Comparison of ENCODE assay signal across 9 mouse cellular contexts in genomic region chr6:129480089-129480958, GRCm38 (mm10). TPM values are rescaled to one million over a fixed set of nuclear protein-coding genes. Genes with fewer than 3 reads are reported as not detected.
DNase-seq lines count a peak whose midpoint lies in the region; ATAC-seq and TF ChIP-seq lines count a peak whose summit lies in the region.
"Had no signal": no experiment of that assay in that cellular context is flagged by ENCODE, and none has a peak within 500 bp of the region (broad histone marks: within the 10 kb centered on the region; RNA-seq: fewer than 3 reads in every experiment).

No protein-coding gene starts in this region.

- H3K4me2 ChIP-seq in midbrain, embryonic 12.5 days (replicated peaks) = no peak overlapping the region
- H3K4me2 ChIP-seq in liver, embryonic 11.5 days = no peak overlapping the region

- no peak overlapping the region for H3K4me3 ChIP-seq in kidney, adult 2 months (ENCODE audit: insufficient read depth, low read depth, low read length)
- H3K4me3 ChIP-seq in midbrain, embryonic 12.5 days = no peak overlapping the region
- H3K4me3 ChIP-seq in heart, embryonic 10.5 days = no peak overlapping the region
- H3K4me3 ChIP-seq in liver, embryonic 11.5 days (ENCODE audit: low read depth, low read length) = no peak overlapping the region

- no peak overlapping the region for H3K27ac ChIP-seq in kidney, adult 2 months (ENCODE audit: insufficient read depth, low read depth, low read length)
- peak overlapping the region; percentile 35; the same call in 1 of the 2 replicates for H3K27ac ChIP-seq in midbrain, embryonic 12.5 days (replicated peaks)
- no peak overlapping the region for H3K27ac ChIP-seq in heart, embryonic 10.5 days
- H3K27ac ChIP-seq in liver, embryonic 11.5 days (ENCODE audit: low read depth, low read length) = no peak overlapping the region

- no peak for TF ChIP-seq POLR2A in kidney, adult 2 months (IDR thresholded peaks at IDR 0.05; ENCODE audit: low read depth, low read length)

- no peaks in the 10 kb centered on the region for H3K9me3 ChIP-seq in midbrain, embryonic 12.5 days
- no peaks in the 10 kb centered on the region for H3K9me3 ChIP-seq in heart, embryonic 10.5 days
- no peaks in the 10 kb centered on the region for H3K9me3 ChIP-seq in liver, embryonic 11.5 days (ENCODE audit: control insufficient read depth, low read length)

- no peak for TF ChIP-seq CTCF in kidney, adult 2 months (conservative IDR thresholded peaks at IDR 0.05; ENCODE audit: insufficient read depth, insufficient read length, low read depth, low read length)

- H3K27me3 ChIP-seq in kidney, adult 2 months (replicated peaks; ENCODE audit: control insufficient read depth, insufficient read depth, low read length) = no peaks in the 10 kb centered on the region
- H3K27me3 ChIP-seq in midbrain, embryonic 12.5 days = no peaks in the 10 kb centered on the region
- H3K27me3 ChIP-seq in heart, embryonic 10.5 days (ENCODE audit: insufficient read depth, poor library complexity, severe bottlenecking) = no peaks in the 10 kb centered on the region
- H3K27me3 ChIP-seq in liver, embryonic 11.5 days (replicated peaks; ENCODE audit: control insufficient read depth, insufficient read depth, low read length) = no peaks in the 10 kb centered on the region

- DNase-seq in kidney, adult 2 months = peak; percentile 16
- DNase-seq in kidney, adult 11 months = no peak
- peak; percentile 62 for DNase-seq in brain, adult 2 months (ENCODE audit: low read depth, low spot score)
- peak; percentile 47 for DNase-seq in brain, embryonic 18.5 days (ENCODE audit: low read depth, low spot score)
- no peak for DNase-seq in heart, embryonic 10.5 days (ENCODE audit: low spot score)
- DNase-seq in liver, embryonic 11.5 days (ENCODE audit: low spot score) = no peak
- DNase-seq: cerebellum, adult 11 months; lung, adult 18-20 months had no signal

- peak; percentile 80 for ATAC-seq in midbrain, embryonic 12.5 days (ENCODE audit: low FRiP score, low read depth)
- no peak for ATAC-seq in liver, embryonic 11.5 days (replicated peaks; ENCODE audit: low FRiP score)

- WGBS in kidney, adult 2 months = 46% methylated on average over 8 of the region's 8 CpGs
- 69% methylated on average over 8 of the region's 8 CpGs for WGBS in midbrain, embryonic 12.5 days
- 71% methylated on average over 8 of the region's 8 CpGs for WGBS in heart, embryonic 10.5 days
- 75% methylated on average over 8 of the region's 8 CpGs for WGBS in liver, embryonic 11.5 days

- H3K36me3 ChIP-seq in kidney, adult 2 months (ENCODE audit: control insufficient read depth, insufficient read depth, low read length) = no peaks in the 10 kb centered on the region
- no peaks in the 10 kb centered on the region for H3K36me3 ChIP-seq in midbrain, embryonic 12.5 days
- H3K36me3 ChIP-seq in heart, embryonic 10.5 days = no peaks in the 10 kb centered on the region
- no peaks in the 10 kb centered on the region for H3K36me3 ChIP-seq in liver, embryonic 11.5 days (ENCODE audit: control insufficient read depth, insufficient read depth, low read length)

- H3K9ac ChIP-seq in midbrain, embryonic 12.5 days (replicated peaks) = no peak overlapping the region
- H3K9ac ChIP-seq in liver, embryonic 11.5 days (ENCODE audit: low read depth, low read length) = no peak overlapping the region

- H3K4me1 ChIP-seq in kidney, adult 2 months (ENCODE audit: control insufficient read depth, insufficient read depth, low read length) = peaks cover 5% of the 10 kb centered on the region; the same call in 1 of the 2 replicates
- no peaks in the 10 kb centered on the region for H3K4me1 ChIP-seq in midbrain, embryonic 12.5 days
- no peaks in the 10 kb centered on the region for H3K4me1 ChIP-seq in heart, embryonic 10.5 days
- H3K4me1 ChIP-seq in liver, embryonic 11.5 days (replicated peaks; ENCODE audit: control insufficient read depth, insufficient read depth, low read length) = no peaks in the 10 kb centered on the region

RNA-seq across cellular contexts. Expression of gene Olr1, which starts 26.6 kb away (rescaled TPM):
- polyA plus RNA-seq in kidney, adult 2 months (2012; rRNA removed) = 0.03 and 0.17 TPM in 2 replicates
- 0.06 and 0.07 TPM in 2 replicates for polyA plus RNA-seq in midbrain, embryonic 12.5 days (2016; fragmentation: Nextera tagmentation; extraction: Ambion mirVana)
- polyA plus RNA-seq in heart, embryonic 10.5 days (2016; fragmentation: Nextera tagmentation; extraction: Ambion mirVana) = 0.20 and 0.28 TPM in 2 replicates
- 0.71 and 1.1 TPM in 2 replicates for polyA plus RNA-seq in liver, embryonic 11.5 days (2014; fragmentation: Nextera tagmentation; extraction: Ambion mirVana)

RNA-seq across cellular contexts. Expression of gene Clec1a, which starts 28.5 kb away (rescaled TPM):
- polyA plus RNA-seq in kidney, adult 2 months (2012; rRNA removed) = 2.6 and 2.8 TPM in 2 replicates
- polyA plus RNA-seq in midbrain, embryonic 12.5 days (2016; fragmentation: Nextera tagmentation; extraction: Ambion mirVana) = 0.86 and 1.3 TPM in 2 replicates
- 0.48 and 0.54 TPM in 2 replicates for polyA plus RNA-seq in heart, embryonic 10.5 days (2016; fragmentation: Nextera tagmentation; extraction: Ambion mirVana)
- 0.38 and 0.65 TPM in 2 replicates for polyA plus RNA-seq in liver, embryonic 11.5 days (2014; fragmentation: Nextera tagmentation; extraction: Ambion mirVana)

RNA-seq across cellular contexts. Expression of gene Tmem52b, which starts 32.0 kb away (rescaled TPM):
- 124 and 212 TPM in 2 replicates for polyA plus RNA-seq in kidney, adult 2 months (2012; rRNA removed)
- not detected in 2 replicates for polyA plus RNA-seq in midbrain, embryonic 12.5 days (2016; fragmentation: Nextera tagmentation; extraction: Ambion mirVana)
- polyA plus RNA-seq in heart, embryonic 10.5 days (2016; fragmentation: Nextera tagmentation; extraction: Ambion mirVana) = not detected in 2 replicates
- not detected in 2 replicates for polyA plus RNA-seq in liver, embryonic 11.5 days (2014; fragmentation: Nextera tagmentation; extraction: Ambion mirVana)

RNA-seq across cellular contexts. Expression of gene Gabarapl1, which starts 52.6 kb away (rescaled TPM):
- 648 and 804 TPM in 2 replicates for polyA plus RNA-seq in kidney, adult 2 months (2012; rRNA removed)
- 94.3 and 96.6 TPM in 2 replicates for polyA plus RNA-seq in midbrain, embryonic 12.5 days (2016; fragmentation: Nextera tagmentation; extraction: Ambion mirVana)
- polyA plus RNA-seq in heart, embryonic 10.5 days (2016; fragmentation: Nextera tagmentation; extraction: Ambion mirVana) = 30.8 and 34.4 TPM in 2 replicates
- 16.6 and 17.7 TPM in 2 replicates for polyA plus RNA-seq in liver, embryonic 11.5 days (2014; fragmentation: Nextera tagmentation; extraction: Ambion mirVana)

Comparison
In these comparisons a context has a peak if more than half of its experiments do, and no peak if none do; other contexts are left out.
1. DNase-seq: peak in kidney, adult 2 months (single experiment), brain, adult 2 months (single experiment) and brain, embryonic 18.5 days (single experiment); none in kidney, adult 11 months (single experiment), heart, embryonic 10.5 days (single experiment) and liver, embryonic 11.5 days (single experiment).
2. RNA of gene Tmem52b, which starts 32.0 kb away (polyA plus RNA-seq): 124 to 212 TPM in kidney, adult 2 months; not detected in midbrain, embryonic 12.5 days, not detected in heart, embryonic 10.5 days and not detected in liver, embryonic 11.5 days; every median in the first group is over 100 times any median in the second.